Mouse (Mus musculus): Measurements from ENCODE around the gene Cdh10.

Gene Cdh10

DNA sequence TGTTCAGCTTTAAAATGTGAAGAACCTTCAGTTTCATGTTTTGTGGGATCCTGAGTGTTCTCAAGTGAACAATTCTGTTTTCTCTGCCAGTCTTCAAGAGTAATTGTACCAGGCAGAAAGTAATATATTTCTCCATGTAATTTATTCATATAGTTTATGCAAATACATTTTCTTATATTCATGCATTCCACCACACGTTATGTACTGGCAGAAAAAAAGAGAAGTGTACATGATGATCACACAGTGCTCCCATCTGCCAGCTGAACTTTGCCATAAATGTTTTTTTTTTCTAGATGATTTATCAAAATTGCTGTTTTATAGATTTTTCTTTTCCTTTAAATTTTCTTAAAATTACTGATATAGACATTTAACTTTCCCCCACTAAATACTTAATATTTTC, 168.9 kb downstream of the Cdh10 start:
- no peak for DNase-seq

DNA sequence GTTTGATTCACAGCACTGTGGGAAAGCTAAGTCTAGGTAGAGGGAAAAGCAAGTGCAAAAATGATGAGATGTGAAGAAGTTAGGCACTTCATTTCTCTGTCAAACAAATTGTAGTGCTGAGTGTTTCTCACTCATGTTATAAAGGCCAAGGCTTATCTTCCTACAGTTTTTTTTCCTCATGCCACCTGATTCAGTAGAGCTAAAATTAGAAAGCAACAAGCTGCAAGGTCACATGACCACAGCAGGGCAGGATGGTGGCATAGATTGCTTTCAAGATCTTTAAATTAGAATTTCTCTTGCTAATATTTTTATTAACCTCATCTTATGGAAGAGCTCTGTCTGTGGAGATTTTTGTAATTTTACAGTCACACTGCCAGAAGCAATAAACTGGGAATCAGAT, 174.8 kb downstream of the Cdh10 start:
- DNase-seq: no peak

DNA sequence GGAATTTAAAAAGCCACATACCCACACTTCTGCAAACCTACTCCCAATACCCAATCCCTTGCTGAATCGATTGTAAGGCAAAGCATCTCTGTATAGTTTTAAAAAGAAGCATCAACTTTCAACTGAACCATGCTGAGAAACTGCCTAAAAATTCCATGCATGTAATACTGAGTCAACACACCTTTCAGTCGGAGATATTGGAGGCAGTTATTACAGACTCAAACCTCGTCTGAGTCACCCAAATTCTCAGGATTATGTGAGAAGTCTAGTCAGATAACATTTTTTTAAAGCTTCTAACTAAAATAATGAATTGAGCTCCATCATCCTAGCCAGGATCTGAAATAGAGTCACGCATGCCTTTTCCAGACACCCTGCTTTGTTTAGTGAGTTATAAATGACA, 175.5 kb downstream of the Cdh10 start:
- no peak for DNase-seq

GRCm38 (mm10) chr15:19010829-19011228, 192.1 kb downstream of the Cdh10 start:
- DNase-seq: no peak

- no peak for DNase-seq
Measured at GRCm38 (mm10) chr15:19032983-19033382, 214.2 kb downstream of the Cdh10 start.

GRCm38 (mm10) chr15:19040077-19040476, 221.3 kb downstream of the Cdh10 start:
- no peak for DNase-seq
